Comparison of ENCODE assay signal across 17 mouse cellular contexts in genomic region chr4:145130772-145131171, GRCm38 (mm10).
A peak's percentile ranks its signal among the peaks of the same experiment; 100 is the strongest.
DNase-seq lines count a peak whose midpoint lies in the region; TF ChIP-seq lines count a peak whose summit lies in the region.
"Had no signal": no experiment of that assay in that cellular context is flagged by ENCODE, and none has a peak within 500 bp of the region (broad histone marks: within the 10 kb centered on the region; RNA-seq: fewer than 3 reads in every experiment).

No protein-coding gene starts in this region.

- TF ChIP-seq CTCF in left cerebral cortex, adult 2 months (IDR thresholded peaks at IDR 0.05) = no peak

- DNase-seq in left cerebral cortex, adult 2 months (ENCODE audit: extremely low spot score in 1 of 2, low spot score in 2 of 2) = no peak
- DNase-seq in left cerebral cortex, postnatal 36 days (ENCODE audit: low spot score in 2 of 2) = no peak
- DNase-seq in urinary bladder, postnatal 36 days (ENCODE audit: low spot score in 2 of 2) = peak; percentile 30 to 36
- no peak for DNase-seq in urinary bladder, postnatal 4 days (ENCODE audit: low spot score in 2 of 2)
- peak; percentile 64 for DNase-seq in large intestine, adult 2 months (ENCODE audit: low read depth, low spot score)
- DNase-seq in right cerebral cortex, postnatal 36 days (ENCODE audit: low spot score in 2 of 2) = no peak
- no peak for DNase-seq in embryo, embryonic 11 days
- no peak for DNase-seq in layer of hippocampus, adult 9-11 months
- DNase-seq: liver, embryonic 13.5 days; thymus, adult 2 months; thymus, postnatal 36 days had no signal

- 28% methylated on average over 1 of the region's 1 CpGs for whole genome bisulfite sequencing in large intestine, adult 2 months

- no peak overlapping the region for H3K4me3 ChIP-seq in left cerebral cortex, adult 2 months
- H3K4me3 ChIP-seq: embryonic facial prominence, embryonic 15.5 days; forebrain, embryonic 13.5 days; heart, embryonic 10.5 days; heart, embryonic 15.5 days; kidney, embryonic 15.5 days; liver, embryonic 13.5 days; neural tube, embryonic 12.5 days had no signal

- intact Hi-C loops in left cerebral cortex, adult 2 months (cut with DNase I) = no loop called here
- intact Hi-C loops in left cerebral cortex, postnatal 36 days (cut with DNase I) = no loop called here

- H3K27ac ChIP-seq in left cerebral cortex, adult 2 months = peak overlapping the region; percentile 44; the same call in 1 of the 2 replicates
- H3K27ac ChIP-seq: forebrain, embryonic 13.5 days; heart, embryonic 10.5 days; heart, embryonic 15.5 days; liver, embryonic 13.5 days; neural tube, embryonic 12.5 days had no signal

Comparison
In these comparisons a context has a peak if more than half of its experiments do, and no peak if none do; other contexts are left out.
1. DNase-seq: peak in urinary bladder, postnatal 36 days (2 of 2) and large intestine, adult 2 months (single experiment); none in left cerebral cortex, adult 2 months (0 of 2), left cerebral cortex, postnatal 36 days (0 of 2), urinary bladder, postnatal 4 days (0 of 2), right cerebral cortex, postnatal 36 days (0 of 2), embryo, embryonic 11 days (single experiment) and layer of hippocampus, adult 9-11 months (single experiment).